Comparison of ENCODE assay signal across 18 mouse cellular contexts in genomic region chr10:67894683-67895082, GRCm38 (mm10). TPM values are rescaled to one million over a fixed set of nuclear protein-coding genes. Genes with fewer than 3 reads are reported as not detected.
DNase-seq lines count a peak whose midpoint lies in the region; ATAC-seq and TF ChIP-seq lines count a peak whose summit lies in the region.
"Had no signal": no experiment of that assay in that cellular context is flagged by ENCODE, and none has a peak within 500 bp of the region (broad histone marks: within the 10 kb centered on the region; RNA-seq: fewer than 3 reads in every experiment).

No protein-coding gene starts in this region.

- WGBS in midbrain, embryonic 13.5 days: 75% methylated on average over 7 of the region's 7 CpGs
- WGBS in midbrain, embryonic 11.5 days: 91% methylated on average over 7 of the region's 7 CpGs

- H3K27ac ChIP-seq in midbrain, embryonic 13.5 days: no peak overlapping the region
- no peak overlapping the region for H3K27ac ChIP-seq in midbrain, embryonic 11.5 days (ENCODE audit: low read depth, low read length)
- H3K27ac ChIP-seq: embryonic facial prominence, embryonic 15.5 days; forebrain, embryonic 10.5 days; hindbrain, embryonic 10.5 days had no signal

- H3K4me3 ChIP-seq in midbrain, embryonic 13.5 days (replicated peaks): no peak overlapping the region
- no peak overlapping the region for H3K4me3 ChIP-seq in midbrain, embryonic 11.5 days (ENCODE audit: low read depth, low read length)
- H3K4me3 ChIP-seq: embryonic facial prominence, embryonic 15.5 days; erythroblast, embryonic 14.5 days; forebrain, embryonic 10.5 days; heart, embryonic 12.5 days; hindbrain, embryonic 10.5 days; hindbrain, embryonic 15.5 days had no signal

- no peak for TF ChIP-seq POLR2A in brain, embryonic 14.5 days (IDR thresholded peaks at IDR 0.05; ENCODE audit: borderline replicate concordance, extremely low read depth, insufficient read depth, insufficient read length, poor library complexity, severe bottlenecking)

- H3K9ac ChIP-seq in midbrain, embryonic 13.5 days (replicated peaks): no peak overlapping the region
- H3K9ac ChIP-seq in midbrain, embryonic 11.5 days (ENCODE audit: low read length): no peak overlapping the region
- H3K9ac ChIP-seq: embryonic facial prominence, embryonic 15.5 days; heart, embryonic 12.5 days; hindbrain, embryonic 15.5 days had no signal

- no peak overlapping the region for H3K4me2 ChIP-seq in midbrain, embryonic 13.5 days (replicated peaks)
- no peak overlapping the region for H3K4me2 ChIP-seq in midbrain, embryonic 11.5 days
- H3K4me2 ChIP-seq: embryonic facial prominence, embryonic 15.5 days; heart, embryonic 12.5 days; hindbrain, embryonic 15.5 days had no signal

- no peaks in the 10 kb centered on the region for H3K9me3 ChIP-seq in midbrain, embryonic 13.5 days
- peaks cover 4% of the 10 kb centered on the region; the same call in 1 of the 2 replicates for H3K9me3 ChIP-seq in midbrain, embryonic 11.5 days (ENCODE audit: control insufficient read depth, low read length)
- H3K9me3 ChIP-seq: embryonic facial prominence, embryonic 15.5 days; forebrain, embryonic 10.5 days; heart, embryonic 12.5 days; hindbrain, embryonic 10.5 days; hindbrain, embryonic 15.5 days had no signal

- H3K27me3 ChIP-seq in midbrain, embryonic 13.5 days: peaks cover 71% of the 10 kb centered on the region
- peaks cover 67% of the 10 kb centered on the region for H3K27me3 ChIP-seq in midbrain, embryonic 11.5 days (ENCODE audit: control insufficient read depth, insufficient read depth, low read length)
- H3K27me3 ChIP-seq: embryonic facial prominence, embryonic 15.5 days; heart, embryonic 12.5 days; hindbrain, embryonic 15.5 days had no signal

- TF ChIP-seq CTCF in brain, embryonic 14.5 days (IDR thresholded peaks at IDR 0.05; ENCODE audit: borderline replicate concordance, extremely low read depth, insufficient read depth, insufficient read length): no peak

- DNase-seq in heart, adult 11 months: peak; percentile 15
- no peak for DNase-seq in heart, adult 18-20 months
- no peak for DNase-seq in midbrain, embryonic 11.5 days (ENCODE audit: low spot score, missing footprints)
- peak; percentile 23 for DNase-seq in MN1 (ENCODE audit: low spot score)
- DNase-seq in brain, embryonic 14.5 days (ENCODE audit: low read depth): peak; percentile 49
- DNase-seq: adrenal gland, adult 8-10 months; adrenal gland, postnatal 36 days; cerebellum, adult 8-10 months; embryo, embryonic 11 days; gastrocnemius, postnatal 10 days had no signal

- peak; percentile 40; the same call in 1 of the 2 replicates for ATAC-seq in midbrain, embryonic 13.5 days
- no peak for ATAC-seq in midbrain, embryonic 11.5 days (ENCODE audit: low FRiP score)
- ATAC-seq: inflammation-experienced regulatory T-cells, adult 6 months had no signal

- peaks cover 8% of the 10 kb centered on the region; the same call in 1 of the 2 replicates for H3K4me1 ChIP-seq in midbrain, embryonic 13.5 days (replicated peaks)
- H3K4me1 ChIP-seq in midbrain, embryonic 11.5 days (ENCODE audit: control insufficient read depth, insufficient read depth, low read length): no peaks in the 10 kb centered on the region
- H3K4me1 ChIP-seq: heart, embryonic 12.5 days; hindbrain, embryonic 10.5 days had no signal

- H3K36me3 ChIP-seq in midbrain, embryonic 13.5 days: no peaks in the 10 kb centered on the region
- no peaks in the 10 kb centered on the region for H3K36me3 ChIP-seq in midbrain, embryonic 11.5 days (ENCODE audit: control insufficient read depth, insufficient read depth, low read length)
- H3K36me3 ChIP-seq: heart, embryonic 12.5 days; hindbrain, embryonic 10.5 days; hindbrain, embryonic 15.5 days had no signal

RNA-seq across cellular contexts. Expression of gene Zfp365, which starts 17.8 kb away (rescaled TPM):
- under 1 TPM; 0.23 to 0.37 TPM for total RNA-seq in heart, adult 18-20 months (2021)
- polyA plus RNA-seq in midbrain, embryonic 13.5 days (2015; fragmentation: Nextera tagmentation; extraction: Ambion mirVana): 2.7 and 3.0 TPM in 2 replicates
- polyA plus RNA-seq in midbrain, embryonic 11.5 days (2014; fragmentation: Nextera tagmentation; extraction: Ambion mirVana): 1.8 and 2.1 TPM in 2 replicates
- 2.4 and 3.6 TPM in 2 replicates for polyA plus RNA-seq in brain, embryonic 14.5 days (2012; rRNA removed)
- polyA plus RNA-seq: erythroblast, embryonic 14.5 days had no signal

Comparison
In these comparisons a context has a peak if more than half of its experiments do, and no peak if none do; other contexts are left out.
1. DNase-seq: peak in heart, adult 11 months (single experiment), MN1 (single experiment) and brain, embryonic 14.5 days (single experiment); none in heart, adult 18-20 months (0 of 2) and midbrain, embryonic 11.5 days (single experiment).